Mouse (Mus musculus): ENCODE data around the gene Ttc30a1. TPM values are rescaled to one million over a fixed set of nuclear protein-coding genes. Genes with fewer than 3 reads are reported as not detected.
A peak's percentile ranks its signal among the peaks of the same experiment; 100 is the strongest.
"Not testable (repeated sequence)": the region's sequence is repeated elsewhere in the genome, so short reads cannot be mapped to it uniquely, and the experiment has no call there.

Ttc30a1 gene
- total RNA-seq, 4 experiments from 2014 or later, result 2.9 to 4.2 (median 4.2) TPM

DNA sequence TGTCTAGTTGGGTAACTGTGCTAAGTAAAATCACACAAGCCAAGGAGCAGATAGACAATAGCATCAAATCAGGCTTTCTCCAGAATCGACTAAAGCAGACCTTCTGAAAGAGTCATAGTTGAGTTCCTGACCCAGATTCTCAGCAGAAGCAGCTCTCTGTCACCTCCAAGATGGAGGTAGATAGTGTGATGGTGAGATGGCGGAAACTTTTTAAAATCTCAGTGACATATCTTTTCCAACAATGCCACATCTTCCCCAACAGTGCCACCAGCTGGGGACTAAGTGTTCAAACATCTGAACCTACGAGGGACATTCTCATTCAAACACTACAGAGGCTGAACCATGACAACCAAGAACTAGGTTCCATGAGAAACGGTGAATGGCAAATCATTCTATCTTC is 859 bp upstream of the Ttc30a1 start:
- DNase-seq, result no peak

DNA sequence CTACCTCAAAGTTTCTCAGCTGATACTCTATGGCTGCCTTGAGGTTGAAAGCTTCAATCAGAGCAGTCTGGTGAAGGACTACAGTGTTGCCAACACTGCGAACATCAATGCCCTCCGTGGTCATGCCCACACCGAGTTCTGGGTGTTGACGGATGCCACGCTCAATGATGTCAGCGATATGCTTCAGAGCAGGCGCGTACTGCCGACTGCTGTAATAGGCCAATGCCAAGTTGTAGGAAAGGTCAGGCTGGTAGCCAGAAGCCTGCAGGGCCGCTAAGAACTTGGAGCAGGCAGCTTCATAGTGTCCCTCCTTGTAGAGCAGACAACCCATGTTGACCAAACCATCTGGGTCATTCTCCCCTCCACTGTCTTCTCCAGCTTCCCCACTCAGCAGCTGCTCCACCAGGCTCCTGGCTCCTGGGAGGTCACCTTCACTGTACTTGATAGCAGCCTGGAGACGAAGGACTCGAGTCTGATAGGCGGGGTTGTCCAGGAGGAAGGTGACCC is 781 bp downstream of the Ttc30a1 start:
- DNase-seq, result not testable (repeated sequence)

DNA sequence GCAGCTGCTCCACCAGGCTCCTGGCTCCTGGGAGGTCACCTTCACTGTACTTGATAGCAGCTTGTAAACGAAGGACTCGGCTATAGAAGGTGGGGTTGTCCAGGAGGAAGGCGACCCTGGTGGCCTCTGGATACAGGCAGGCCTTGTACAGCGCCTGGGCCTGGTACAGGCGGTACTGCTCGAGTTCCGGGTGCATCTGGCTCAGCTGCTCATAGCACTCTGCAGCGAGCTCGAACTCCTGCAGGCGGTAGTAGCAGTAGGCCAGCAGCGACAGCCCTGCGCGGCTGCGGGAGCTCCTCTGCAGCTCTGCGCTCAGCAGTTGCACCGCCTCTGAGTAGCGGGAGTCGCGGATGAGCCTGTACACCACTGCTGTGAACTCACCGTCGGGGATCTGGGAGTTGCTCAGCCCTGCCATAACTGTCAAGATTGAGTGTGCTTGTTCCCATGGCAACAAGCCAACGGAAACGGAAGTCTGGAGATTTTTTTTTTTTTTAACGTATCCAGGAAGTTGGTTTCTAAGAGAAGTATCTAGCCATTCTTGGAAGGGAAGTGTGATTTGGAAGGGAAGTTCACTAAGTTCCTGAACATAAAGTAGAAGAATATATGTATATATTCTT is 3.9 kb downstream of the Ttc30a1 start, which contains the start of gene Ttc30a2:
TSS of gene Ttc30a2 (minus strand) at position 419 of the 617 bp plus-strand sequence.
- not testable (repeated sequence) for DNase-seq

DNA sequence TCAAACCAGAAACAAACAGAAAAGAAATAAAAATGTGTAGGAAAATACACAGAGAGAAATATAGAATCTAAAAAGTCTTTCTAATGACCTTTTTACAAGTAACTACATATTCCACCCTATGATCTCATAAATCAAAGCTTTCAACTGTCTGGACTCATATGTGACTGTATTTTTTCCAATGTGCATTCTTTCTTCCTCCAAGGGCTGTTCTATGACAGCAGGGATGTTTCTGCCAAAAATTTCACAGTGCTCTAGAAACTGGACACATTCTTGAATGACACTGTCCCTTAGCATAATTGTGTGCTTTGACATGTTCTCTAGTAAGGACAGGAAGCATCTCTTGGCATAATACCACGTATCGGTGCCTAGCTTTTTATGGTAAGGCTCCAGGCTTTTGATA is 5.7 kb downstream of the Ttc30a1 start:
- not testable (repeated sequence) for DNase-seq

DNA sequence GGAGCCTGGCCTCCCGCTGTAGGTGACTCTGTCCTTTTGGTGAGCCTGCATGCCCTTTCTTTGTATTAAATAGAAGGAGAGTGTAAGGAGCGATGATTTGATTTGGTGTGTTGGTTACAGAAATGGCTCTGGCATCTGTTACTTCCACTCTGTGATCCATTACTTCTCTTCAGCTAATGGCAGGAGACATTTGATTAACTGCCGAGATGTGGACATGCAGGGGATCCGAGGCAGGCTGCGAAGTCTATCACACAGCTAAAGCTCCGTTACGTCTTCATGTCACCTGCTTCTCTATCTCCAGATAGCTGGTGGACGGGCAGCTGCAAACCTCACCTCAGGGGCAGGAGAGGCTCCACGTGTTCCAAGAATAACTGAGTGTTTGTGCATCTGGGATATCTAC is 7.6 kb downstream of the Ttc30a1 start:
- DNase-seq, result no peak

DNA sequence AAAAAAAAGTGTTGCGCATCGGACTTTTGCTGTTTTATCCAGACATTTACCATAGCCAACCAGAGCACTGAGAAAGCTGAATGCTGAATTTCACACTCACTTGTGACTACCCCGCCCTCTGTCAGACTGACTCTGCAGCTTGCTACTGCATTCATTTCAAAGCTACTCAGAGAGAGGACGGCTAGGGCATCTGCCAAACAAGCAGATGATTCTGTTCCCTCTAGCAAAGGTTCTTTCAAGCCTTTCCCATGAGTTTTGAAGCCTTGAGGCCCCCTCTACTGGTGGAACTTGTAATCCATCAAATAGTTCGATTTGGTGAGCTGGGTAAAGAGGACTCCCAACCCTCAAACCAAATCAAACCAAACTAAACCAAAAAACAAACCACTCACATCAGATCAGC is 16.8 kb downstream of the Ttc30a1 start:
- peak; percentile 63 for DNase-seq

DNA sequence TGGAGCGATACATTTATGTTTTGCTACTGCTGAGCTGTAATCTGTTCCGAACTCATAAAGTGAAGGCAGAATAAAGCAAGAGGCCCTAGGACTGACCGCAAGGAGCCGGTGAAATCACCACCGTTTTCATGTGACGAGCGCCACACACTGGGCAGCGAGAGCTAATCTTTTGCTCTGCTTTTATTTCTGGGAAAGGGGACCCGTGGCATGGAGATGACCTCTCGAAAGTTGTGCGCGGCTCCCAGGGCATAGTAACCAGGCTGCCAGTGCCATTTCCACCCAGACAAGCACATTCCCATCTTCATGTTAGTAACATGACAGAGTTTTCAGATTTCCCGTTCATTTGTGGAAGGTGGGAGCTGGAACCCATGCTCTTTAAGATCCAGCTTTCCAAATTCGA is 17.3 kb downstream of the Ttc30a1 start:
- peak; percentile 75 for DNase-seq

DNA sequence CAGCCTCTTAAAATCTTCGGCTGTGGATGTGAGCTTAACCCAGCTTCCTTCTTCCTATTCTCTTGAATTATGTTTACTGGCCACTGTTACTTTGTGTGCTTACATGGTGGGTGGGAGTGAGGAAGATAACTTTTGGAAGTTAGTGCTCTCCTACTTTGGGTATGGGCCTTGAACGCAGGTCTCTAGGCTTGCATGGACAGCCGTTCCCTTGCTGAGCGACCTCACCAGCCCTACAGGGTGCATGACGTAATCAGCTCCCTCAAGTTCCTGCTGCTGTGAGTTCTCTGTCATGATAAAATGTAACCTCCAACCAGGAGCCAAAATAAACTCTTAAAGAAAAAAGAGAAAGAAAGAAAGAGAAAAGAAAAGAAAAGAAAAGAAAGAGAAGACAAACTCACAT is 17.7 kb downstream of the Ttc30a1 start:
- no peak for DNase-seq

DNA sequence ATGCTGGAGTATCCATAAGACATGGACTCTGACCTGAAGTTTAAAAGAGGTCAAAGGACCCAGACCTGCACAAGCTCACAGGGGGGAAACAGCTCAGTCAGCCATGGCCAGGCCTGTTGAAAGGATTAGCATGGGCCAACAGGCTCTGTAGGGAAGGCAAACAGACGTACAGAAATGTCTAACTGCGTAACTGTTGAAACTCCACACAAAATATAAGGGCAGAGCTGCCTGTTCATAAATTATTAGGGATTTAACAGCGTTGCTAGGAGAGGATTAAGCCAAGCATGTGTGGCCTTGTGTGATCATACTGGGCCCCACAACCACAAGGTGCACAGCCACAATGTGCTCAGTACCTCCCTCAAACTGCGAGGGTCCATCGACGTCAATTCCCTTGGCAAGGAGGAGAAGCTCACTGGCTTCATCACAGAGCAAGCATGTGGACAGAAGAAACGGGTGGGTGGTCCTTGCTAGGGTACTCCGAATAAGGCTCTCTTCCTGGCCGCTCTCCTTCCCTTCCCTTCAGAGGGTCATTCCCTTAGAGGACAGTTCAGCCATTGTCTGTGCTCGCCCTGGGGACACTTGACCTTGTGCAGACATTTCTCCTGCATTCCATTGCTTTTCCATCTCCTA is 18.4 kb downstream of the Ttc30a1 start:
- no peak for DNase-seq

DNA sequence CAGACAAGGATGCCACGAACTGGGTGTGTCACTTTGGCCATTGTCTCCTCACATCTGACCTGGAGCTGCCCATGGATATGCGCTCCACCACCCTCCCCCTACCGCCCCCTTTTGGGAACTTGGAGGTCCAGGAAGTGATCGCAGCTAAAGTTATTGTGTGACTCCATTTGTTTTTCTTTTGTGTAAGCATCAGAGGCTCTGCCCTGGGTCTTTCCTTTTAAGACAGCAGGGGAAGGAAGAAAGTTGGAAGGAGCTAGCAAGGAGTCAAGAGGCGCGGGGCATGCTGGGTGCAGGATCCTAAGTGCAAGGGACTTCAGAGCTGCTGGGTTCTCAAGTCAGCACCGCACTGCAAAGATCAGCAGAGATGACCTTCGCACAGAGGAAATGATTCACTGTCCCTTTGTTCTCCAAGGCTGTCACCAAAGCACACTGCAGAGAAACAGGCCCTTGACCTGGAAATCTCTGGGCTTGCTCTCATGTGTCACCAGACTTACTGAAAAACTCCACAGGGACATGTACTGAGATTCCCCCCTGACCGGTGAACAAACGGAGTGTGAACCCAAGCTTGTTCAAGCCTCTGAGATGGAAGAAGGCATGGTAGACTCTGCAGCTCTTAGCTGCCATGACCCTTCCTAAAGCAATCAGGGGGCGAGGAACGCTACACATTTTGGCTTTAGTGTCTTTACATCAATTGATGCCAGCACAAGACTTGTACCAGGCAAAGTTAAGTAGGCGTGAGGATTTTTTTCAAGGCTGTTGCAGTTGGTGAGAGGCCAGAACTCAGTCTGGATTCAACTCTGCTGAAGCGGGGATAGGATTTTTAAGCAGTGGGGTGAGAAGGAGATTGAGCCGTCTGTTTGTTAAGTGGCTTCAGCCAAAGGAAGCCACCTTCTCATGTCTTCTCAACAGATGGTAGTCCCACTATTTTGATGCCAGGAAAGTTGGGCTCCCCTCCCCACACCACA is 21.1 kb downstream of the Ttc30a1 start:
- peak; percentile 87 for DNase-seq

DNA sequence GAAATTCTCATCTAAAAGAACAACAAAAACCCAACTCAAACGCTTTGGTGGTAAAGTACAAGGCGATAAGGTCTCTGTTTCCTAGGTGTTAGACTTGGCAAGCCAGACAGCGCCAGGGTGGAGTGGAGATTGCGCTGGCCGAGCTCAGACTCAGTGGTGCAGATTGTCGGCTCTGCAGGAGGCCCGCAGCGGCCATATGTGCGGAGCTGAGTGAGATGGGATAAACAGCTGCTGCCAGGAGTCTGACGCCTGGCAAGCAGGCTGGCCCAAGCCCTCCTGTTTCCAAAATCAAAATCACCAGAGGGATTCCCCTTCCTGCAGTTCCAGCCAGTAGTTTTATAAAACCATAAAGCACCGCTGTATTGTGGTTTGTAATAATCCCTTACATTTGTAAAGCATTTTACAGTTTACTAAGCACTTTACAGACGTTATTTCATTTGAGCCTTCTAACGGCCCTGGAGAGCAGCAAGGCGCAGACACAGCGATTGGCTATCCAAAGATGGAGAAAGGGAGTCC is 21.9 kb downstream of the Ttc30a1 start:
- no peak for DNase-seq

DNA sequence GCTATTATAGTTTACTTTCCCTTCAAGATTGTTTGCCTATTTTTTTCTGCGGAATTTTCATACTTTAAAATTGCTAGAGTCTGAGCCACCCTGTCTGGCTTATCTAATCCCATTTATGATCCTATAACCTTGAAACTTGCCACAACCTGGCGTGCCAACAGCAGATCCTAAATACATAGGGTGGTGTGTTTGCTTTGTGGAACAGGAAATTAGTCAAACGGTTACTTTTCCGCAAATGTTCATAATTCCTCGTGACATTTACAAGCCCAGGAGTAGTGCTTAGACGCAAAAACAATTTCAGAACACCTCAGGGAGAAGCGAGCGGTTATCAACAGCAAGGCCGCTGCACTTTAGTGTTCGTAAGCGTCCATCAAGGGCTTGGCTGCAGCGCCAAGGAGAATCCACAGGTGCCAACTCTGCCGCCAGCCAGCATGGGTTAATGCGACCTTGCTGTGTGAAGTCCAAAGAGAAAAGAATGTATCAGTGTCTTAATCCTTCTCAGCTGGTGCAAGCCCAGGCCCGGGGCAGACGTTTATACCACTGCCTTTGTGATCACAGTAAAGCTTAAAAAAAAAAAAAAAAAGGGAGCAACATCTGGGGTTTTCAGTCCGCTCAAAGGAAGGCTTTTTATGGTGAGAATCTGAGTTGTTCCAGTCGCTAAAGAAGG is 22.5 kb downstream of the Ttc30a1 start:
- DNase-seq, result no peak

DNA sequence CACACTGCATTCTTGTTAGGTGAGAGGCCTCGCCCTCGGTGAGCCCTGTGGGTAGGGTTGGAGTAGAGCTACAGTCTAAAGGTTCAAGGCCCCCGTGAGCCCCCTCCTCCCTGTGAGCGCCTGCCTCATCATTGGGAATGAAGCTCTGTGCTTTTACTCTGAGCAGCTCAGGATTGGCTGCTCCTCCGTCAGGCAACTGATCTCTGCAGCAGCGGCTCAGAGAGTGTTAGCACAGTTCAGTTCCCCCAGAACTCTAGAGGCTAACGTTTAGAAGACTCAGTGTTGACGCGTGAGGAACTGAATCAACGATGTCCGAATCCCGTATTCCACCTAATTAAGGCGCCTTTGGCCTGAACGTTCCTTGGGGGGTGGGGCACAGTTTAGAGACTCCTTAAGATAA is 26.1 kb downstream of the Ttc30a1 start:
- no peak for DNase-seq

DNA sequence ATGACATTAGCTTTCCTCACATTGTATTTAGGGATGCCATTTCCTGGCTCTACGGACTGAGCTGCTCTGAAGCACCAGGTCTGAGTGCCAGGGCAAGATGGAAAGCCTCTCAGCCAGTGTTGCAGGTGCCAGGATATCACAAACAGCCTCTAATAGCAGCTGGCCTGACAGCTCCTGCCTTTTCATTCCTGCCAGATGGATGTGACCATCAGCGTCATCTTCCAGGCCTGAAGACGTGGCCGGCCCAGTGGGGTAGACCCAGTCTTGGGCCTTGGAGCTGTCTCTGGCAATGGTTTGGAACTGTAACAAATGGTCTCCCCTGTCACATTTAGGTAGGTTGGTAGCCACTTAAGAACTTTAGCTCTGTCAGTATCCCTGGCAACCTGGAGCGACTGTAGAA is 28.4 kb downstream of the Ttc30a1 start:
- DNase-seq, result no peak

DNA sequence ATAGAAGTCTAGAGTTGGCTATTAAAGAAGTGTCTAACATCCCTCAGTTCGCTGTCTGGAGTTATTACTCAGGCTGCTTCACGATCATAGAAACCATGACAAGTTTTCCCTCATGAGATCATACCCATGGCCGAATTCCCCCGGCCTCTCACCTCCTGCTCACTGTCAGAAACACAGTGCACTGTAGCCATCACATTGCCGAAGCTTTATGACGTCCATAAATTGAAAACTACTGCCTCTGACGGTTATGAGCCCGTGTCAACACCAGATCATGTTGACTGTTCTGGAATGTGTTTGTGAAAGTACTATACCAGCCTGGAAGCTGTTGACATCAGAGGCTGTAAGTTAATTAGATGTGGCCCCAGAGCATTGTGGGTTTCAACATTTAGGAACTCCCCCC is 31.1 kb downstream of the Ttc30a1 start:
- DNase-seq, result no peak

DNA sequence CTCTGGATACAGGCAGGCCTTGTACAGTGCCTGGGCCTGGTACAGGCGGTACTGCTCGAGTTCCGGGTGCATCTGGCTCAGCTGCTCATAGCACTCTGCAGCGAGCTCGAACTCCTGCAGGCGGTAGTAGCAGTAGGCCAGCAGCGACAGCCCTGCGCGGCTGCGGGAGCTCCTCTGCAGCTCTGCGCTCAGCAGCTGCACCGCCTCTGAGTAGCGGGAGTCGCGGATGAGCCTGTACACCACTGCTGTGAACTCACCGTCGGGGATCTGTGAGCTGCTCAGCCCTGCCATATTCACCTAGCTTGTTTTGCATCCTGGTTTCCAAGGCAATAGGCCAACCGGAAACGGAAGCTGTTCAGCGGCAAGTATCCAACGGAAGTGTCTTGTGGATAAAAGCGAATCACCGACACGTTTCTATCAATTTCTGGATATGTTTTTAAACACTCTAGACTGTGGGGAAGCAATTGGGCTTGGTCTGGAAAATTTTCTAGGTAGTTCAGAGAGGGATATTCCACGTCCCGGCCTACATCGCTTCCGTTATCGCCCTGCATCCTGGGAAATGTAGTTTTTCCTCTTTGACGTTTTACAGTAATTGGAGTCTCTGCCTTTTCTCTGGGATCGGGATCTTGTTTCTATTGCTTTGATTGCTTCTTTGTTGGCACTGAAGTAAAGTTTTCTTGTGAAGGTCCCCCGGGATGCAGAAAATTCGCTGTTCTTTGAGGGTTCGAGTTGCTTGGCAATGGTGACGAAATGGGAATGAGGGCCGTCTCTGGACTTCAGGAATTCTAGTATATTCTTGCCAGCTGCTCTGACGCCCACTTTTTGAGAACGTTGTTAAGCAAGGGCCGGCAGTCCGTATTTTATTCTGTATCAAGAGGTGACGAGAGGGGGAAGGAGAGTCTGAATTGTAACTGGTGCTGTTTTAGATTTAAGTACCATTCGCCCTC is 43.4 kb downstream of the Ttc30a1 start, which contains the start of gene Ttc30b:
TSS of gene Ttc30b (minus strand) at position 469 of the 947 bp plus-strand sequence.
- DNase-seq, result peak; percentile 66

DNA sequence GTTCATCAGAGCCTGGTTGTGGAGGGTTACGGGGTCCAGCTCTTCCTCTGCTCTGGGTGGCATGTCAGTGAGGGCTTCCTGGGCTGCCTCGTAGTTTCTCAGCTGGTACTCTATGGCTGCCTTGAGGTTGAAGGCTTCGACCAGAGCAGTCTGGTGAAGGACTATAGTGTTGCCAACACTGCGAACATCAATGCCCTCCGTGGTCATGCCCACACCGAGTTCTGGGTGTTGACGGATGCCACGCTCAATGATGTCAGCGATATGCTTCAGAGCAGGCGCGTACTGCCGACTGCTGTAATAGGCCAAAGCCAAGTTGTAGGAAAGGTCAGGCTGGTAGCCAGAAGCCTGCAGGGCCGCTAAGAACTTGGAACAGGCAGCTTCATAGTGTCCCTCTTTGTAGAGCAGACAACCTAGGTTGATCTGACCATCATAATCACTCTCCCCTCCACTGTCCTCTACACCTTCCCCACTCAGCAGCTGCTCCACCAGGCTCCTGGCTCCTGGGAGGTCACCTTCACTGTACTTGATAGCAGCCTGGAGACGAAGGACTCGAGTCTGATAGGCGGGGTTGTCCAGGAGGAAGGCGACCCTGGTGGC is 44.1 kb downstream of the Ttc30a1 start:
- DNase-seq, result not testable (repeated sequence)

DNA sequence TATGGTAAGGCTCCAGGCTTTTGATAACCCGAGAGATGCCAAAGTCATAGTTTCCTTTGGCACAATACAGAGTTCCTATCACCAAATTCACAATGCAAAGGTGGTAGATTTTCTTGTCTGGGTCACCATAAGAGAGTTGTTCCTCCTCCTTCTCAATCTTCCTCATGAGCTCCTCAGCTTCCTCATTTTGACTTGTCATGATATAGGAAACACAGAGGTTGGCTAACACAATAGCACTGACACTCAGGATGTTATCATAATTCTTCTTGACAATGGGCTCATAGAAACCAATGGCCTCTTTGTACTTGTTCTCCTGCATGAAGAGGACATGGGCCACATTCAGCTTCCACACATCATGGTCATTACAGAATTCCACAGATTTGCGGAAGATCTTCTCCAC is 45.1 kb downstream of the Ttc30a1 start:
- DNase-seq, result not testable (repeated sequence)

DNA sequence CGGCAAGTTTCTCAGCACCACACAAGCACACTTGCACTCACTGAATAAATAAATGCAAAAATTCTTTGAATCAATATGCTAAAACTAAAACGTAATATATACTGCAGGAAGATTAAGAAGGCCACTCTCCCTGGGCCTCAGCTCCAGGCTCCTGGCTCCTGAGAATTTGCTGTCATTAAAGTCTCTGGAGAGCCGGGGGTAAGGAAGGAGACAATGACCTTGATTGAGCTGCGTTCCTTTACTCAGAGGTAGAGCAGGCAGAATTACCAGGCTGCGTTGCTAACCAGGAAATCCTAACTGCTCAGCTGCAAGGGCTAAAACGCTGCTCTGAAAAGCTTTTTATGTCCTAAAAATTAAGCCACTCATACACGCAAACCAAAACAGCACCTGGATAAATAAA is 48.2 kb downstream of the Ttc30a1 start:
- DNase-seq, result no peak

DNA sequence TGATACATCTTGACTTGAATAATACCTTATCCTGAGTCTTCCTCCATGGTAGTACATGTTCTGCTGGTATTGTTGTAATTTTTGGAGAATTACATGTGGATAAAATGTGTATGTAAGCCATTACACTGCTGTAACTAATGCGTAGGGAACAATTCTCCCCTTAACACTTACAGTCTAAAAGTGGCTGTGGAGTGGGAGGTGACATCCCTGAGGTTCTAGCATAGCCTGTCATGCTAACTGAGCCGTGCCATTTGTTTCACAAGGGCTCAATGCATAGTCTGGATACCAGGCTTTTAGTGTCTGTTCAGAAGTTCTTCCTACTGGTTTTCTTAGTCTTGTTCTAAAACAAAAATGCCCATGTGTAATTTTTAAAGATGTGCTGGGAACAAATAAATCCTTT is 50.8 kb downstream of the Ttc30a1 start:
- DNase-seq, result no peak
